Mouse (Mus musculus) G1E-ER4 (cell line): ENCODE results near the gene Simc1. TPM values are rescaled to one million over a fixed set of nuclear protein-coding genes. Genes with fewer than 3 reads are reported as not detected.

Source experiments
- GATA1 ChIP-seq: IDR thresholded peaks from one replicate; pipeline ENCODE4 v1.8.0; 2012; ENCODE audit warnings: low read length, inconsistent platforms
- polyA plus RNA-seq: library from polyadenylated mRNA; stranded (reverse); fragments of >175 nt; gene quantifications from 2 replicates; pipeline ENCODE4 v1.2.3, GENCODE M21; 2012

Simc1 gene
- polyA plus RNA-seq, 1 experiment = 5.0 TPM

GRCm38 (mm10) chr13:54568380-54568779 lies 64.8 kb downstream of the Simc1 start:
- no peak for TF ChIP-seq GATA1

GRCm38 (mm10) chr13:54569282-54569681 lies 65.7 kb downstream of the Simc1 start:
- no peak for TF ChIP-seq GATA1

GRCm38 (mm10) chr13:54570736-54571135 lies 67.2 kb downstream of the Simc1 start:
- no peak for TF ChIP-seq GATA1

GRCm38 (mm10) chr13:54571637-54572036 lies 68.1 kb downstream of the Simc1 start:
- no peak for TF ChIP-seq GATA1

- TF ChIP-seq GATA1 = no peak
Observed at GRCm38 (mm10) chr13:54572621-54573020, 69.0 kb downstream of the Simc1 start.

- no peak for TF ChIP-seq GATA1
Observed at GRCm38 (mm10) chr13:54574854-54575481, 71.4 kb downstream of the Simc1 start, which contains the start of gene Arl10. Gene Arl10, plus strand, starts transcription at chr13:54575015.

- TF ChIP-seq GATA1 = no peak
Observed at GRCm38 (mm10) chr13:54575489-54575888, 71.9 kb downstream of the Simc1 start.

- TF ChIP-seq GATA1 = no peak
Observed at GRCm38 (mm10) chr13:54577652-54578507, 74.3 kb downstream of the Simc1 start.

GRCm38 (mm10) chr13:54581385-54581784 lies 77.8 kb downstream of the Simc1 start:
- no peak for TF ChIP-seq GATA1

- no peak for TF ChIP-seq GATA1
Observed at GRCm38 (mm10) chr13:54582126-54582525, 78.5 kb downstream of the Simc1 start.

- TF ChIP-seq GATA1 = no peak
Observed at GRCm38 (mm10) chr13:54582860-54583259, 79.3 kb downstream of the Simc1 start.

GRCm38 (mm10) chr13:54585831-54586230 lies 82.3 kb downstream of the Simc1 start:
- no peak for TF ChIP-seq GATA1

GRCm38 (mm10) chr13:54589414-54589995 lies 85.9 kb downstream of the Simc1 start:
- TF ChIP-seq GATA1 = no peak

GRCm38 (mm10) chr13:54589996-54590951 lies 86.7 kb downstream of the Simc1 start, which contains the start of the genes Nop16 and Higd2a:
Gene Nop16, minus strand, starts transcription at chr13:54590090.
Gene Higd2a, plus strand, starts transcription at chr13:54590207.
- TF ChIP-seq GATA1 = no peak

GRCm38 (mm10) chr13:54591776-54592356 lies 88.3 kb downstream of the Simc1 start:
- TF ChIP-seq GATA1 = no peak
